Mouse (Mus musculus): ENCODE measurements at regions not wholly inside any gene's neighbourhood (a gene's known extent, or its start where the extent isn't known, plus 50 kb on each side); places are given as distances from the start of the nearest gene placed in this dataset.

DNA sequence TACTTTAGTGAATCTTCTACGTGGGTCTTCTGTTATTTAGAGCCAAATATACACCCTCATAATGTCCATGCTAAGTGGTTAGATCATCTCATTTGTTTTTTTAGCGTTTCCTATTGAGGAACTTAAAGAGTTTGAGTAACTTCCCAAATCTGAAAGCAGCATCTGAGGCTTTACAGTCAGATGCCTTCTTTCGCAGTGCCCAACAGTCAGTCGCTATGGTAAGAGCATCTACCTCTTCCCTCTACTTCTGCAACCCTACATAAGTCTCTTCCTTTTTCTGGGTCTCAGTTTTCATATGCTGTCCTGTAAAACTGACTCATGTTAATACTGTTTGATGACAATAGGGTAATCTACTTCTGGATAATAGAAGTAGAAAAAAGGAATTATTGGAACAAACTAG lies 146.8 kb downstream of the Ktn1 start:
- DNase-seq, result no peak

DNA sequence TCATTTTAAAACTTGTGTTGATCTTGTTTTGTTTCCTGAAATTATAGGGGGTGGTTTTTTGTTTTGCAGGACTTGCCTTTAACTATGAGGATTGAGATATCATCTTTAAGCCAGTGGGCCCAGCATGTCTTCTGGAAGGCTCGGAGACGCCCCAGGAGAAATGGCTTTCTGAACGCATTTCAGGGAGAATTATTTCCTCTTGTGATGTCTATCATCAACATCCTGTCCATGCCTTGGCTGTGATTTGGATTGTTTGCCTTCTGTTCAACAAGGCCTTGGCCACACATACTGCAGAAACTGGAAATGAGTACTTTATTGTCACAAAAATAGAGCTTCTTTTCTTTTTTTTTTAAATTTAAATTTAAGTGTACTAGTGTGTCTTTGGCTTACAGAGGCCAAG lies 150.0 kb downstream of the Ktn1 start:
- DNase-seq, result no peak

DNA sequence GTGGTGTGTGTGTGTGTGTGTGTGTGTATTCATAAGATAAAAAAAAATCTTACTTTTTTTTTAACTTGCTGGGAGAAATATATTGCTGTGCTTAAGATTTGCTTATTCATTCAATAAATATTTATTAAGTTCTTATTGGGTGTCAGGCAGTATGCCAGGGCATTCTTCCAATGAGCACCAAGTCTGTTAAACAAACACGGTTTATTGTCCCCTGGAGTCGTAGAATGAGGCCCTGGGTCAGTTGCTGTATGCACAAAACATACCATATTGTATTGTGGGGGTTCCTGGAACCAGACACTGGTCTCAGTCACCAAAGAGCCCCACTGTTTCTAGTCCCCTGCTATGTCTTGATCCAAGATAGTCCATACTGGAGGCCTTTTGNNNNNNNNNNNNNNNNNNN lies 151.3 kb downstream of the Ktn1 start:
- DNase-seq, result no peak

DNA sequence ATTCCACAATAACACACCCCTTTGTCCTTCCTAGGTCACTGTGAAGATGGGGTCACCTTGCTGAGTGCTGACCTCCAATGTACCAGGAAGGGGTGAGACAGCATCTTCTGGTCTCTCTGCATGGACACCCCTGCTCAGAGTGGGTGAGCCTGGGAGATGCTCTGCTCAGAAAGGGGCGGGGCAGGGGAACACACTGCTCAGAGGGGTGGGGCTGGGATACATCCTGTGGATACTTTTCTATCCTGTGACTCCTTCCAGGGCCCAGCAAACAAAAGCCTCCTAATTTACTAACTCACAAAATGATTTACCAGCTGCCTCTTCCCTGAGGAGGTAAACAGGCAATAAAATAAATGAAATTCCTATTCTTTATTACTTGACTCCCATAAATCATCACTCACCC lies 157.0 kb downstream of the Ktn1 start:
- DNase-seq, result no peak

DNA sequence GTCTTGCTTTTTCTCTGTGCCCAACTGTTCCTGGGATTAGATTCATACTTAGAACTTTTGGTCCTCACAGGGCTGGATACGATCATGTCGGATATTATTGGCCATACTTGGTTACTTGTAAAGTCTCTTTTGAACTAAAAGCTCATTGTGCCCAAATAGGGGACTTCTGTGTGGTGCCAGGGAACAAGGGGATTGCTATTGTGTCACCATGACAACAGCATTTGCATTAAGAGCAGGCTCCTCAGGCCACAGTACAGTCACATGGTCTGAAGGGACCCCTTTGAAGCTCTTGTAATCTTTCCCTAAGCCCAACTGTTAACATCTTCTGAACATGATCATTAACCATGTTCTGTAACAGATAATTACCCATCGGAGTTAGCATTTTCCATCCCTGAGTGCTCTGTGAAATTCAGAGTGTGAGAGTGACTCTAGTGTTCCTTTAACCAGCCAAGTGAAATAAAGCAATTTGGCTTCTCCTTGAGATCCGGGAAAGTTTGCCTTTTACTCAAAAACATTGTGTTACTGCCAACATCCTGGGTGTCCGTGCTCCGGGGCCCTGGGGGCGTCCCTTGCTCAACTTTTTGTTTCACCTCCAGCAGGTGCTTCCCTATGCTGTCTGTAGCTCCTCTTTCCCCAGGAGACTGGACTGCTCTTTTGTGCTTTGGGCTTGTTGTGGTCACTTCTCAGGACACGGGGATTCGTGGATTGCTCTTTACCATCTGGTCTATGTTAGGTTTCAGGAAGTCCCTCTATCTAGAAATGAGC lies 157.7 kb downstream of the Ktn1 start:
- DNase-seq, result no peak

DNA sequence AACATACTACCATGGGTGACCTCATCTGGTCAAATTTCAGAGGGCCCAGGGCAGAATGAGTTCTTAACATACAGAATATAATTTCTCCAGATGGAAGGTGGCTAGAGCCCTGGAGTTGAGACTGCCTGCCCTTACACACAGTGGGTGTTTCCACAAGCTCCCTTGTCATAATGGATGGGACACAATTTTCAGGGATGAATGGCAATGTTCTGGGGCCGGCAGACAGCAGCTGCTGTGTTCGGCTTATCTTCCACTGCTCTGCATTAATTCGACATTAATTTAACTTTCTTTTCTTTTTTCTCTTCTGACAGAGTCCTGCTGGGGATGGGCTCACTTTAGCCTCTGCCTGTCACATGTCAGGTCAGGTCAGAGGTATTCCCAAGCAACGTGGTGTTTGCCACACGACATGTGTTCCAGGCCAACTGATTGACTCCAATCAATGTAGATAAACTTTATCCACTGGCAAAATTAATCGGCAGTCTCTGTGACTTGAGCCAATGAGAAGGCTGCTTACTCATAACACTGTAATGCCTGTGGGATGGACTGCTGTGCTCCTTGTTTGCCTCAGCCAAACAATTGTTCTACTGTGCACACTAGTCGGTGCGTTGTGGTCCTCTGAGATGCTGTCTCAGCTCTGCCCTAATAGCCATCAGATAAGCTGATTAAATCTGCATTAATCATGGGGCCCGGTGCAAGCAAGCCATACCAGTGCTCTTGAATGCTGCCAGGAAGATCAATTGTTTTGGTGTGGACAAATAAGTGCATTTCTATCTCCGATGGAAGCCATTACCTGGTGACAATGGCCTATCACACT lies 160.1 kb downstream of the Ktn1 start:
- no peak for DNase-seq

DNA sequence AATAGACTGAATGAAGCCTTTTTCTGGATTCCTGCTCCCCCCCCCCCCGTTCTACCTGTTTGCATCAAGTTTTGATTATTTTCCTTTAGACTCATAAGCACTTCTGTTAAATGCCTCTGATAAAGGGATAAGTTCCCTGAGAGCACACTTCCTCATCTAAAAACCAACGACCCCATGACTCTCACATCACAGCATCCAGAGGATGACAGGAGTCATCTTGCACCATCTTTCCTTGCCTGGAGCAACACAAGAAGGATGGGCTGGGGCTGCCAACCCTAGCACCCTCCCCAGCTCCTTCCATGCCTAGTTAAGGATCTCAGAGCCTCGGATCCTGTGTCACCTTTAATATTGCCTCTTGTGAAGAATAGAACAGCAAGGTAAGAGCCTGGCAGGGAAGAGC lies 170.0 kb downstream of the Ktn1 start:
- DNase-seq, result no peak

DNA sequence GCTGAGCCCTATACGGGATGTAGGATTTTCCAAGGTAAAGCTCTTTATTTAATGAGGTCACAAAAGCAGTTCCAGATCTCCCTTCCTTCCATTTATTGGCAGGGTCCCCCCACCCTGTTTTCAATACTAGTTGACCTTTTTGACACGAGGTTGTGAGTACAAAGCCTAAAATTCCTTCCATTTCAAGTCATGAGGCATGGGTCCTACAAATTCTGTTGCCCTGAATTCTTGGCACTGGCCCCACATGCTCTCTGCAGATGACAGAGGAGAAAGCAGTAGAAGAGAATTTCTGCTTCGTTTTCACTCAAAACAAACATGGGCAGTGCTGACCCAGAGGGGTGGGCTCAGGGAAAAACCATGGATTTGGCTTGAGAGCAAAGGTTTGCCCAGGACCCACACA lies 170.4 kb downstream of the Ktn1 start:
- peak; percentile 14 for DNase-seq

DNA sequence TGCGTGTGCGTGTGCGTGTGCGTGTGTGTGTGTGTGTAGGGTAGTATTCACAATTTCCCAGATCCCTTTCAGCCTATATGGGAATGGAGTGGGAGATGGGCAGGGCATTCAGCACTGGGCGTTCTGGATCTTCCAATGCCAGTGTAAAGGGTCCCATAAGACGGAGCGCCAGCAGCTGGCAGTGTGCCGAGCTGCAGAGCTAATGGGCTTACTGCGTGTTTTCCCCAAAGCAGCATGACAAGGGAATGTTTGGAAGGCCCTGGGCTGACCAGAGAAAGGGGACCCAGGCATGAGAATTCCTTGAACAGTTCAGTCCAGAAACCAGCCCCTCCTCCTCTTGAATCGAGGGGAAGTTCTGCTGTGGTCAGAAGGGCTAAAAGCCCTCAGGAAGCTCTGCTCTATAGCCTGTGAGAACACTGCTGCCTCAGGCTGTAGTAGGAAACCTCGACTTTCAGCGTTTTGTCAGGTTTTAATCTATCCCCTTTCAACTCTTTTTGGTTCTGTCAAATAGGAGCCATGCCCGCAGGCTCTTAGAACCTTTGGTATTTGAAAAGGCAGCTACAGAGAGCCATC lies 172.4 kb downstream of the Ktn1 start:
- DNase-seq, result no peak

DNA sequence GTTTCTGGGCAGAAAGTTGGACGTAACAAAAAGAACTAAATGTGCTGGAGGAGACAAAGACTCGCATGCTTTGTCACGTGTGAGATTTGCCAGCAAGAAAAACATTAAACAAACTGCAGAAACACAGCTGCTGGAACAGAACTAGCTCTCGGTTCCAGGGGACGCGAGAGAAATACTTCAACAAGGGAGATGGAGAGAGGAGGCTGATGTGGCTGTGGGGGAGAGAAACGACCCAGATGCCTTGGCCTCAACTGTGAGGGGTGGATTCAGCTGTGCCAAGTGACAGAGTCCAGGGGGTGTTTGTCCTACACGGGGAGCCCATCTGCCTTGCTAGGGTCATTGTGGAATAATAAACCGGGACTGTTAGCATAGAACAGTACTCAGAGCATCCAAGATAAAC lies 174.9 kb downstream of the Ktn1 start:
- no peak for DNase-seq

DNA sequence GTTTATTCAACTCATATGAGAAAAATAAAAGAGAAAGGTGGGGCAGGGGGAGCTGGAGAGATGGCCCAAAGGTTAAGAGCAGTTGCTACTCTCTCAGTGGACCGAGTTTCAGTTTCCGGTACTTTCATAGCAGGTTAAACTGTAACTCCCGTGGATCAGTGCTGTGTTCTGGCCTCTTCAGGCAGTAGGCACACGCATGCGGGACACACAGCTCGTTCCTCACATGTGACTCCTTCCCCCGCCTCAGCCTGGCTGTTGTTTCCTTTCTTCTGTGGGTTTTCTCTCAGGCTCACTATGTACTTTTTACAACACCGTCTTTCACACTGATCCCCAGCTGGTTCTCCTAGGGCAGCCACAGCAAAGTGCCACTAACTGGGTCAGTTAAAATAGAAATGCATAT lies 175.4 kb downstream of the Ktn1 start:
- no peak for DNase-seq

DNA sequence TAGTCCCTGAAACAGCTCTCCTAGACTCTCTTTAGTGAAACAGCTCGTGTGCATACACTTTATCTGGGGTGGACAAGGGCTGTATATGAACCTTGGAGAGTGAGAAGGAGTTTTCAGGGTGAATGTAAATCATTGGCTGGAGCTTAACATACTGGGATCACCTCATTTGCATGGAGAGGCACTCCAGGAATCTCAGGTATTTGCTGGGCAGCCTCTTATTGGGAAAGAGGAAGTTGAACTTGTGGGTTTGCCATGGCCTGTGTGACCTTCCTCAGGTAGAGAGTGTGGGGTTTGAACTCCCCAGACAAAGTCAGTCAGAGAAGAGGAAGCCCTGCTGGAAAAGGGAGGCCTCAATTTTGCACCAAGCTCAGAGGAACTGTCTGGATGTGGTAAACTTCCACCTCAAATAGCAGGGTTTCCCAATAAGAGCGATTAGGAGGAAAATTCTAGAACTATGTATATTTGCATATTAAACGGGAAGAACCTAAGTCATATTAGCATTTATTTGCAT lies 177.3 kb downstream of the Ktn1 start:
- DNase-seq, result no peak

DNA sequence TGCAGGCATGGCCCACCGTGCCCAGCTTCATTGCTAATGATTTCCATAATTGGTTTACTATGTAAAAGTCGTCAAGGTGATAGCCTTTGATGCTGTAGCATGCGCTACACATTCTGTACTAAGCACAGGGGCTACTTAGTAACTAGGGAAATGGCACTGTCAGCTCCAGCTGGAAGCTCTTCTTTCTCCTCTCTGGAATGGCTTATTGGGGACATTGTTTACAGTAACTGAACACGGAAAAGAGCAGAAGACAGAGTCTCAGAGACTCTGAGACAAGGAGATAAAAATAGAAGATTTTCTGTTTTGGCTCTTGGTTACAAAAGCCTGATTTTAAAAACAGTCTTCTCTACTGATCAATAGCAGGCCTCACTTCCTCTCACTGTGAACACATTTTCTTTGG lies 178.3 kb downstream of the Ktn1 start:
- no peak for DNase-seq

DNA sequence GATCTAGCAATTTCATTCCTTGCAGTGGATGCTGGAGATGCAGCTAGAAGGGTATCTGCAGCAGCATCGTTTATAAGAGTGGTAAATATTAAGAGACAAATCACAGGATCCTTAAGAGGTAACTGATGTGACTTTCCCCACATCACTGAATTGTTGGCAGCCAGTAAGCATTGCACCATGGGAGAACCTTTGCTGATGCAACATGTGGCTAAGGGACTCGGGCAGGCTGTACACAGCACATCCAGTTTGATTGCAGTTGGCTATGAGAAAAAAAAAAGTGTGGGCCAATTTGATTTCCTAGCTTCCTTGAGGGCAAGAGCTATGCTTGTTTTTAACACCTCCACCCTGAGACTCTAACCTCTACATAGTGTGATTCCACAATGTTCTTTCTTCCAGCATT lies 179.4 kb downstream of the Ktn1 start:
- no peak for DNase-seq

DNA sequence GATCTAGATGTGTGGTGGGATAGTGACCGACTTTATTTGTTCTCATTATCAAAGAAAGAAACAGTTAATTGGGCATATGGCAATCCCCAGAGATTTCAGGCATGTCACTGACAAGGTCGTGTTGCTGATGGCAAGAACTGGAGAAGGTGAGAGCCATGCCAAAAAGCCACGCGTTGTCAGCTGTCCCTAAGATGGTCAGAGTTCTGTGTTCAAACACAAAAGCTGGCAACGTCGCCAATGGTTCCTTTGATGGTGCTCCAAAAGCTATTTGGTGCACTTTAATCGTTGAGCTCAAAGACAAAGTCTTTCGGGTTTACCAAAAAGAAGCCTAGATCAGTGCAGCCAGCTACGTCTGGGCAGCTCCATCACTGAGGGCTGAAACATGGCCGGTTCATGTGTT lies 185.4 kb downstream of the Ktn1 start:
- no peak for DNase-seq

DNA sequence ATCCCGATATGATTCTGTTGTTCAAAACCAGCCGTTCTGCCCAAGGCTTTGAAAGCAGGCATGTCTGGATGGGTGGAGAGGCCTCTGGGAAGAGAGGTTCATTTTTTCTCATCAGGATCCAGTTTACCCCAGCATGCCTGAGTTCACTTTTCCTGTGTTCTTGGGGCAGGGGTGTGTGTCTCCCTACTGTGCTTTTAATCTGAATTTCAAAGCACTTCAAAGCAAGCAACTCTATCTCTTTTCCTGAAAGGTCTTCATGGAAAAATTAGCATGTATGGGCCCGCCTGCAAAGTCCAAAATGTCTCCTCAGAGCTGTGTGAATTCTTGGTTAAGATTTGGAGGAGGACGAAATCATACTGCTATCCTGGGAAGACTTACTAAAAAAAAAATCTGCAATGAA lies 187.2 kb downstream of the Ktn1 start:
- no peak for DNase-seq

DNA sequence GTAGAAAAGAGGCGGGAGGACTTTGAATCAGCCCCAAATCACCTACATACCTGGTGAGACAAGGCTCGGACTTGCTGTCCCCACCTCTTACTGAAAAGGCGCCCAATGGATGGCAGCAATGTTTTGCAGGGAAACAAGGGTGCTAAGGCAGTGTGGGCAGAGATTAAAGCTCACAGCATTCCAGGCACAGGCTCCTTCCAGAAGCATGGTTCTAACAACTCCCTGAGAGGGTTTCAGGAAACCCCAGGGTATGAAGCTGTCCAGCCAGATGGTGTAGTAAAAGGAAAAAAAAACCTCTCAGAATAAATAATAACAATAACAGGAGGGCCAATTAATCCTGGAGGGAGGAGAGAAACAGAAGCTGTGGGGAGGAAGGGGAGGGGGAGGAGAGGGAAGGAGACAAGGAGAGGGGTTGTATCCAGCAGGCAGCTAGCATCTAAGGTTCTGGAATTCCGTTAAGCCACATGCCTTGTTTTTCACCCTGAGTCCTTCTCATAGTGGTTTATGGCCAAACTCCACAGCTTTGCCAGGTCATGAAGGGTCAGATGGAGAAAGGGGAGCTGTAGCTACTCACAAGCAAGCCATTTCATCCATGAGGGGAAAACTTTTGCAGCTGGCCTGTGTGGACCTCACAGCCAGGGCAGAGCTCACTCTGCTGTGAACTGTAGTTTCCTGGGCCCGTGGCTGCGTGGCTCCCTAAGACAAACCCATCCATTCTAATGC lies 191.4 kb downstream of the Ktn1 start:
- no peak for DNase-seq

DNA sequence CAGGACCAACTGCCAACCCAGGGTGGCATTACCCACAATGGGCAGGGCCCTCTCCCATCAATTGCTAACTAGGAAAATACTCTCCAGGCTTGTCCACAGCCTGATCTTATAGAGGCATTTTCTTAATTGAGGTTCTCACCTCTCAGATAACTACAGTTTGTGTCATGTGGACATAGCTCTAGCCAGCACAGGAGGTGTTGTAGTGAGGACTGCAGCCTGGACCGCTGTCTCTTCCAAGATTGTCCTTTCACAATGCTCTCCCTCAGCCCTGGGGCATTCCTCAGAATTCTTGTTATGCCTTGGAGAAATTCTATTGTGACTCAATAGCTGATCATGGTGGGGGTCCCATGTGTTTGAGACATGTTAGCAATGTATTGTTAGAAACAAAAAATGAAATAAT lies 196.1 kb downstream of the Ktn1 start:
- DNase-seq, result no peak

DNA sequence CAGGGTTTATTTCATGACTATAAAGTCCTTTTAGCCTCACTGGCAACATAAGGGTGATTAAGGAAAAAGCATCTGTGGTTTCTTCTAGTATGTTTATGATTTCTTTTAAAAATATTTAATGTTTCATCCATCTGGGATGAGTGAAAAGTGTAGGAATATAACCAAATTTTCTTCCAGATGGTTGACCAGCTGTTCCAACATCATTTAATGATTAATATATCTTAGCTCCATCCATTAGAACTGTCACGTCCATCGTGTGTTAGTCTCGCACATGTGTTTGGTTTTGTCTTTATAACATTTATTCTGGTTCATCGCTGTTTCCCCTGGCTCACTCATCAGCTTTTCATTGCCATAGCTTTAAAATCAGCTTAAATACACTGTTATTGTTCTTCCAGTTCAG lies 200.6 kb downstream of the Ktn1 start:
- DNase-seq, result no peak

DNA sequence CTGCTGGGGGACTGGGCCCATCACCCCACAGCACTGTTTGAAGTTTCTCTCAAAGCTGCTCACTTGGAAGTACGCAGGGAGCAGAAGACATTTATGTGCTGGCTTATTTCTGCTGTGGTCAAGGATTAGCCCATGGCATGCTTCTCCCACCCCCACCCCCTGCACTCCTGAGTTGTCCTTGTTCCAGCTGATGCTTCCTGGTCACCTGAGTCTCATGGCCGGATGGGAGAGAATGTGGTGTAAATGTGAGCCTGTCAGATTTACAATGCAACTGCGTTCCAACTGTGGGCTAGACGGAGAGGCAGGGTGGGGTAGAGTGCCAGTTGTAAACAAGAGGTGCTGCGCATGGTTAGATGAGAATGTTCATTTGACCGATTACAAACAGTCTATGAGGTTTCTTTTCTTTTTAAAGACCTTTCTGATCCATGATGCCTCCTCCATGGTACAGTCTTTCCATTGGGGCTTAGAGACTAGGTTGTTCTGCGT lies 208.1 kb downstream of the Ktn1 start:
- no peak for DNase-seq

DNA sequence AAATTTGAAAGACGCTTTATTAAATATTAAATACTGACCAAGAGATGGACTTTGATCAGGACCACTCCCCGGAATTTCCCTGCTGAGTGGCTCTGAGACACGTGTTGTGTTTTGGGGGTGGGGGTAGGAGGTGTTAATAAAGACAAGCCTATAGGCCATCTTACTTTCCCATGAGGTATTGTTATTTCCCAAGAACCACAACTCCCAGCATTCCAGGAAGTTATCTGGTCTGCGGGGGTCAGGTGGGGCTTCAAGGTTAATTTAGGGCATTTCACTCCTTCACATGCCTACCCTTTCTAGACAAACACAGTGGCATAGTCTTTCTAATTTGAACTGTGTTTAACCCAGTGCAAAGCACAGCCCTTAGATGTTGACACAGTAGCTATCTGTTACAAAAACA lies 209.0 kb downstream of the Ktn1 start:
- no peak for DNase-seq

DNA sequence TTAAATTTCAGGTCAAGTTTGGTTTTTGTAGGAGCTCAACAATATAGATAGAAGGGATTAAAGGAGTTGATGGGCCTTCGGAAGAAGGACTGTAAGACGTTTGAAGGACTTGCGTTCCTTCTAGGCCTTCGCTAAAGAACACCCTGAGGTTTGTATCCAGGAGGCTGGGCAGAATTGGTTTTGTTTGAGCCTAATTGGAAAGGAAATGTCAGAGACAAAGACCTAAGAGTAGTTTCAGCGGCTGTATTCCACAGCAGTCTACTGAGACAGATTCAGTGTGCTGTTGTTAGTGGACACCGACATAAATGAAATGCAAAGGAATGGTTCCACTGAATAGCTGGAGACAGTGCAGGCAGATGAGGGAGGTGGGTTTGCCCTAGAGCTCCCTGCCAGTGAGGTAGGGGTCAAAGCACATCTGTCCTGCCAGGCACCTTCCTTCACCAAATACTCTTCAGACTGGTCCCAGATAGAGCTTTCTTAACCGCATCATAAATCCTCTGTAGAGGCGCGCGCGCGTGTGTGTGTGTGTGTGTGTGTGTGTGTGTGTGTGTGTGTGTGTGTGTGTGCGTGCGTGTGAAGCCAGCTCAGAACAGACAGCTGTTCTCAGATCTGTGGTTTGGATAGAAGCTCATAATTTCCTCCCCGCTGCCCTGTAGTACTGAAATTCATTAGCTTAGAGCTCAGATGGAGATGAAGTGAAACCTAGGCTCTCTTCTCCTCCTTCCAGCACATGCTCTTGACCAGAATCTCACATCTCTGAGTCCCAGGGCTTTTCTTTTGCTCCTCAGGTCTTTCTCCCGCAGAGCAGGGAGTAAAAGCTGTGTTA lies 209.7 kb downstream of the Ktn1 start:
- no peak for DNase-seq

Data from heart, postnatal 4 days (tissue).